Mouse (Mus musculus): ENCODE results near the gene Galr2.

The Galr2 gene

DNA sequence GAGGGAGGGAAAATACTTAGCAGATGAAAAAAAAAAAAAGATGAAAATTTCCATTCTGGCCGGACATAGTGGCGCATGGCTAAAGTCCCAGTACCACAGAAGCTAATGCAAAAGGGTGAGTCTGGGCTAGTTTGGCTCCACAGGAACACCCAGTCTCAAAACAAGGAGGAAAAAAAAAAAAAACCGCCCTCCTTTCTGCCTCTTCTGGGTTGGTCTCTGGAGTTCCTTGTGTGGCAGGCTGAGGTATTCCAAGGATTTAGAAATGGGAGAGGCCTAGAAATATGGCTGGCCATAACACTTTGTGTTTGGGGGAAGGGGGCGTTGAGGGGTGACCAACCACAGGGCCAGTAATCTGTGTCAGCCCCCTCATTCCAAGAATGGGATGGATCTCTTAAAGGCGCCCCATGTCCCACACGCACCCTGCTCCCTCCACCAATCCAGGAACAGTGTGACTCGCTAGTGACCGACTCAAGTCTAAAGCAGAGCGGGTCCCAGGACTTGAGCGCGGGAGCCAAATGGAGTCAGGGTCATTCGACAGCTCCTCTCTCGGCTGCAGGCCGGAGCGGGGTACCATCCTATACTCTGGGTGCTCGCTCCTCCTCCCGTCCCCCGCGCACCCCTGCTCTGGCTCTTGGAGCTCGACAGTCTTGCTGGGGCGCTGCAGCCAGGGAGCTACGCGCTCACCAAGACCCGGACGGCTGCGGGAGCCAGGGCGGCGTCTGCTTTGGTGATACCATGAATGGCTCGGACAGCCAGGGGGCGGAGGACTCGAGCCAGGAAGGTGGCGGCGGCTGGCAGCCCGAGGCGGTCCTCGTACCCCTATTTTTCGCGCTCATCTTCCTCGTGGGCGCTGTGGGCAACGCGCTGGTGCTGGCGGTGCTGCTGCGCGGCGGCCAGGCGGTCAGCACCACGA, at the start of gene Galr2:
TSS of gene Galr2 (plus strand) at position 189 of the 913 bp plus-strand sequence.
- DNase-seq, result peak; percentile 85

DNA sequence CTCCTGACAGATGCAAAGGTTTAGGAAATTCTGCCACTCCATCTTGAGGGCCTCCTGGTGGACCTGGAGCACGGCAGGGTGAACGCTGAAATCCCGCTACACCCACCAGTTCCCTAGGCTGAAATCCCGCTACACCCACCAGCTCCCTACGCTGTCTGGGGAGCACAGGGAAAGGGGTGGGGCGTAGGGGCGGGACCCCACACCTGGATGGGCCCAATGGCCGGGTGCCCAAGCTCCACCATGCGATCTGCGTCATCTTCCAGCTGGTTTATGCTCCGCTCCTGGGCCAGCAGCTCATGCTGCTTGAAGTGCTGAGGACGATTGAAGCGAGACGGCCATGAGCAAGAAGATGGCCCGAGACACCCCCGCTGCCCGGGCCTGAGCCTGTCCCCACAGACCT, 48.3 kb upstream of the Galr2 start:
- DNase-seq, result no peak

DNA sequence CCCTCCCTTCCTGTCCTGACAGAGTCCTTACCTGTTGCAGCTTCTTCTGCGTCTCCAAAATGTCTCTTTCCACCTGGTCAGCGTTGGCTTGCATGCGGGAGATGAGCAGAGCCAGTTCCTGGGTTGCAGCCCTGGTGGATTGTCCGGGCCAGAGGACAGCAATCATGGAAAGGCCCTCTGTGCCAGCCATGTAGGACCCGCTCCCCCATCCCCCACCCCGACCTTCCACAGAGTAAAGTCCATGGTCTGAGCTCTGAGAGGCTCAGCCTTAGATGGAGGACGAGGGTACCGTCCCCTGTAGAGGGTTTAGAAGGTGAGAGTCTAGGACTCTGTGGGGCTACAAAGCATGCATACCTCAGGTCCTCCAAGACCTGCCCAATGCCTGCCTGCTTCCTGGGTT, 45.8 kb upstream of the Galr2 start:
- no peak for DNase-seq

DNA sequence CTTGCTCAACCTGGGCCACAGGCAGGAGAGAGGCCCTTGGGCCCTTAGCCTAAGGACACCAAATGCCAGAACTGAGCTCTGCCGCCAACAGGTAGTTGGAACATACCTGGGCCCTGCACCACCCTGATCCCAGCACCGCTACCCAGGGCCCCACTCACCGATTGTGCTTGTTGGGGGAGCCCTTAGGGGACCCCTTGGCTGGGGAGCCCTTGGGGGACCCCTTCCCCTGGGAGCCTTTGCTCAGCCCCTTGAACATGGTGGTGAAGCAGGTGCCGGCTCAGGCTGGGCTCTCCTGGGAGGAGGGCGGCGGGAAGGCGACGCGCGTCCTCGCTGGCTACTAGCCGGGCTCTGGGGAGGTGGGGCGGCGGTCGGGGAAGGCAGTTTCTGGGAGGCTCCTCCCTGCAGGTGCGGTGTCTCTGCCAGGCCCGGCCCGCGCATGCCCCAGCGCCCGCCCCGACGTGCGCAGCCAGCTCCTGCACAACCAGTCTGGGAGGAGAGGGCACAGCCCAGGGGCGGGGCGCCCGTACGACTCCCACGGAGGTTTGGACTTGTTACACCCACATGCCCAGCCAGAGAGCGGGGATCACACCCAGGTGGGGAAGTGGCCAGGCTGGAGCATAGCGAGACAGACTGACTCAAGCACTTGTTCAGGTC, 42.9 kb upstream of the Galr2 start, which contains the start of gene Evpl:
TSS of gene Evpl (minus strand) at position 336 of the 654 bp plus-strand sequence.
- peak; percentile 96 for DNase-seq

DNA sequence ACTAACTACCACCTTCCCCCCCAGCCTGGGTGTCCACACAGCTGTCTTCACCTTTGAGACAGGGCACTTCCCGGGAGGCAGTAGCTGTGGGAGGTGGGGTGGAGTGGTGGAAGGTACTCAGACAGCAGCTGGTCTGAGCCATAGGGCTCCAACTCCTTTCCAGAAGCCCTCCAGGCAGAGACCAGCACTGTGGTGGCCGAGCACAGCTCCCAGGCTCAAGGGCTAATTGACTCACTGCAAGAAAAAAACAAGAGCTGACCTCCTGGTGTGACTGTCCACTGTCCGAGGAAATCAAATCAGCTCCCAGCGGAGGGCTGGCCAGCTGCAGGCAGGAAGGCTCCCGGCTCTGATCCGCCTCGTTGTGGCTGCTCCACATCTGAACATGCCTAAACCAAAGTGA, 40.9 kb upstream of the Galr2 start:
- no peak for DNase-seq

DNA sequence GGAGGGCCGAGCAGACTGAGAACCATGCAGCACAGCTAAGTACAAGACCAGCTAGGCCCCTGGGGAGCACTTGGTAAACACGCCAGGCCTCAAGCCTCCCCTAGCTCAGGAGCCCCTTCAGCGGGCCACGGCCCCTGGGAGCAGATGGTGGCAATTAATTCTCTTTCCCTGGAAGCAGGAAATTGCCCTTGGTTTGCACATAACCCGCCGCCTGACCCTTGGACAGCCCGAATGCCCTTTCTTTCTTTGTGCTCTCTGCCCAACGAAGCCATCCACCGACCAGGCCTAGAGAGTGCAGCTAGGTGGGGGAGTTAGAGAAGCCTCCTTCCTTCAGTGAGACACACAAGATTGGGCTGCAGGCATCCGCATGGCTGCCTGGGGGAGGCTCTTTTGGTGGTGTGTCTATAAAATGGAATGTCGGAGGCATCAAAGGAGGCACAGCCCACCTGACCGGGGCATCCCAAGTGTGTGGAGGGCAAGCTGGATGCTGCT, 38.9 kb upstream of the Galr2 start:
- no peak for DNase-seq

DNA sequence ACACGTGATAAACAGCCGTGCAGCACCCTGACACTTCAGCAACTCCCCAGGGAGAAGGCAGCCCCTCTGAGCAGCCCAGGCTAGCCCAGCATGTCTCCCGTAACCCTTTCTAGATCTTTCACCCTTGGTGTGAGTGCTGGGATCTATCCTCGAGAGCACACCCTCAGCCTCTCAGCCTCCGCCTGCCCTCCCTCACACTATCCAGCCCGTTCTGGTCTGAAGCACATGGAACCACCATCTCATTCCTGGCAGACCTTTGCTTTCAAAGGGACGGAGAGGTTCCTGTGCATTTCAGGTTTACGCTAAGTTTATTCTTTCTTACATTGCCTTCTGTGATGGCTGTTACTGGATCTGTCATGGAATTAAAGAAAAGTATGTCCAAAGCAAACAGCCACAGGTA, 36.2 kb upstream of the Galr2 start:
- DNase-seq, result no peak

DNA sequence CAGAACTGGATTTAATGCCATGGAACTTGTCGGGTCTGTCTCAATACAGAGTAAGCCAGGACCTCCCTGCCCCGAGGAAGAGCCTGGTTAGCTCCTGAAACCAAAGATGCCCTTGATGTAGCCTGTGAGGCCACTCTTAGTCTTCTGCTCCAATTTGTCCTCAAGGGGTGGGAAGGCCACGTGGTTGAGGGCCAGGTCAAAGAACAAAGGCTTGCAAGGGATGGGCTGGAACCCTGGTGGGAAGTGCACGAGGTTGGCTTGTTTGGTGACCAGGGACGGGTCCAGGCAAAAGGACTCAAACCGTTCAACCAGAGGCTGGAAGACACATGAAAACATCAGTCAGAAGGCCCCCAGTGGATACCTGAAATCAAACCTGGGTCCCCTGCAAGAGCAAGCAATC, 35.1 kb upstream of the Galr2 start:
- DNase-seq, result no peak

DNA sequence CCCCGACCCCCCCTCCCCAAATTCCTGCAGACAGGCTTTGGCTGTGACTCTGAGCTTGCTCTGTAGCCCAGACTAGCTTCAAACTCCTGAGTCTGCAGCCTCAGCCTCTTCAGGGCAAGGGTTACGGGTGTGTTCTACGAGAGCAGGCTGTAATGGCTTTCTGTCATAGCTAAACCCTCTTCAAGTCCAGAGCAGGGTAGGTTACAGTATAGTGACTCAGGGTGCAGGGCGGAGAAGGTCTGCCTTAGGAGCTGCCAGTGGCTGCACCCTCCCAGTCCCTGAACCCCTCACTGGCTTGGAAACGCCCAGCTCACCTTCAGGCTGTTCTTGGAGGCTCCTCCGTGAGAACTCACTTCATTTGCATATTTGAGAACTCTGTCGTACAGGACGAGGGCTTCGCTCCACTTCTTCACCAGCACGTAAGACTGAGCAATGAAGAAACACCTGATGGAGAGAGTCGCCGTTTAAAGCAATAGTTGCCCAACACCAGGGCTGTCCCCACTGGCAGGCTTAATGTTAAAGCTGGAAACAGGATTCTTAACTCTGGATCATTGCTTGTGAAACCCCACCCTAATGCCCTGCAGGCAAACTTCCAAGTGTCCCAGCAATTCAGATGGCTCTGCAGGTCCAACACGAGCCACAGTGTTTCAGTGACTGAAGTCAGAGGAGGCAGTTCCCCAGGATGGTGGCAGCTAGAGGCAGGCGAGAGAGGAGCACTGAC, 33.1 kb upstream of the Galr2 start:
- DNase-seq, result no peak

DNA sequence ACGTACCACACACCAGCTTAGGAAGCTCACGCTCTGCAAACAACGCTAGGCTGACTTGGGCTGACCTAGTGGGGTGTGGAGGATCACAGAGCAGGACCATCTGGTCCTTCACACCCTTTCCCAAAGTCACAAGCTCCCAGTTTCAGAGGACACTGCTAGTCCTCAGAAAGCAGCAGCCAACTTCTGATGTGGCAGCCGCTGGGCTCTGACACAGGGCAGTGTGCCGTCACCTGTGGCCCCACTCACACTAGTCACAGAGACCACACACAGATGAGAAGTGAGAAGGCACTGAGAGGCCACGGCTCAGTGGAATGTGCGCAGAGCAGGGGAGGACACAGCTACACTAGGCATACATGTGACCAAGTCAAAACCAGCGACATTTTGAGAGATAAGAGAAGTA, 29.8 kb upstream of the Galr2 start:
- DNase-seq, result no peak

DNA sequence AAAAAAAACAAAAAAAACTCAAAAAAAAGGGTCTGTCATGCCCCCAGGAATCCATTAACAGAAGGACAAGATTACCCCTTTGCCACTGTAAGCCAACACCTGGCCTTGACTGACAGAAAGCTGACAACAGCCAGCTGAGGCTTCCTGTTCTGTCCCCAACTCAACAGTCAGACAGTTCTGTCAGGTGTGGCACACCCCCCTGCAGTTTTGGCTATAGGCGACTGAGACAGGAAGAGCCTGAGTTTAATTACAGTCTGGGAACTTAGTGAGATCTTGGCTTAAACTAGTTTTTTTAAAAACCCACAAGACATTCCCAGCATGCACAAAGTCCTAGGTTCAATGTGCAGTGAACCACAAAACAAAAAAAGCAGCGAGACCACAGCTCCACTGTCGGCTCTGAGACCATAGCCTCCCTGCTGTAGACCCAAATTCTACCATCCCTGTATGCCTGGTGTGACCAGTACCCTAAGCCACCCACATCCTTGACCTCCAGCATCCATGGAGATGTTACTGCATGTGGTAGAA, 27.6 kb upstream of the Galr2 start:
- DNase-seq, result no peak

DNA sequence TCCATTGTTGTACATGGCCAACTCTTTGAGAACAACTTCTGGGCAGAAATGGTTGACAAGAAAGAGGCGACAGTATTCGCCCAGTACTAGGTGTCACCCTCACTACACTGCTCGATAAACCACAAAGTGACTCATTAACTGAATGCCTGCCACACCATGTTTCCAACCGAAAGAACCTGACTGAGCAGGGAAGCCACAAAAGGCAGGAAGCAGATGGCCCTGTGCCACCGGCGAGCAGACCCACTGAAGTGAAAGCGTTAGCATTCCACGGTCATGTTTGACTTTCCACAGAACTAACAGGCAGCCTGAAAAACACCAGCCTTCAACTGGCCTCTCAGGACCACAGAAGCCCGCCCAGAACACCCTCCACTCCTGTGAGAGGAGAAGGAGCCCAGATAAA, 26.1 kb upstream of the Galr2 start:
- no peak for DNase-seq

DNA sequence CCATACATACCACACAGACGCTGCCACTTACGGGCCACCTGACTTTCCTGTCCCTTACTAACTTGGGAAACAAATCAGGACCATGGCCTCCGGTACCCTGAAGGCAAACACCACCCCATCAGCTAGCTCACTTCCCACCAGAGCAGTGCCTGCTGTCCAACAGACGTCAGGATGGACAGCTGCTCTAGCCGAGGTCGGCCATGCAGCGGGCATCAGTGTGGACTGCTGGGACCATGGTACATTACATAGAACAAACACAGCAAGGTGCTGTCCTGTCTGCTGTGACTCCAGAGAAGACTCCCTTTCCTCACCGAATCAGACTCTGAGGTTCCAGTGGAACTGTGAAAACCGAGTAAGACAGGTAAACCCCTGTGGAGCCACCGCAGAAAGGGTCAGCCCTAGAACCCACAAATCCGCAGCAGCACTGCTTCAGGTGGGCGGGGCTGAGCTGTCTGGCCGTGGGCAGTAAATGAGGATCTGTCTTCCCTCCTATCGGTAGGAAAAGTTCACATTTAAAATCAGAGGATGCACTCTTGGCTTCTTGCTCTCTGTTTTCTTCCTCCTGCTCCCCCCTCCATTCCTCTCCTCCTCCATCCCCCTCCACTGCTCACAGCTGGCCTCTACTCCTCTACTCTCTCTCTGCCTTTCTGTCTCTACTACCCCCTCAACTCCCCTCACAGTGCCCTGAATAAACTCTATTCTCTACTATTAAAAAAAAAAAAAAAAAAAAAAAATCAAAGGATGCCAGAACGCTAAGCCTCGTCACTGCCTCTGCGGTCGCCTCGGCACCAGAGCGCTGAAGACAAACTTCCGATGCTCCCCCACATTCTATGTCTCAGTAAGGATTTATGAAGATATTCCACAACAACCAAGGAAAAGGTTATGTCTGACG, 25.4 kb upstream of the Galr2 start:
- DNase-seq, result no peak

DNA sequence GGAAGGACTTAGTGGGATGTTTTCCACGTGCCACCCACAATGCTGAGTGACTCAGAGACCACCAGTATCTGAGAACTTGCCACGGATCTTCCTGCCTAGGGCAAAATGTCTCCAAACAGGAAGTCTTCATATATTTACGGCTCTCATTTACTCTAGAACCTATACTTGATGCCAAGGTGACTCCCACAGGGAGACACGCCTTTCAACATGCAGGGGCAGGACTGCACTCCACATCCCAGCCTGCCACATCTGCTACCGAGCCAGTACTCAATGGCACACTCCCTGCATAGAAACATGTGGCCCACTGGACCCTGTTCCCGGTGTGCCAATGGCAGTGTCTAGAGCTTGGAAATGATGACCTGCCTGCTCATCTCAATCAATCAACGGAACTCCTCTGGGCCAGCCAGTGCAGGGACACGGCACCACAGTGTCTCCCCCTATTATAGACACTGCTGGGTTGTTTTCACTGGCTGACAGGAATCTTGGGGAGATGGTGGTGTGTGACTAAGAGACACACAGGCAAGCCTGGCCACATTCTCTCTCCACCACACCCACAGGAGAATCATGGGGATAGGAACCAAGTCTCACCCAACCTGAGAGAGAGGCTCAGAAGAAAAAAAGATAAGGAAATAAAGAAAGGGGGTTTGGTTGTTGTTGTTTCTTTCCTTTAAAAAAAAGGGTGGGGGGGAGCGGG, 24.6 kb upstream of the Galr2 start:
- no peak for DNase-seq

DNA sequence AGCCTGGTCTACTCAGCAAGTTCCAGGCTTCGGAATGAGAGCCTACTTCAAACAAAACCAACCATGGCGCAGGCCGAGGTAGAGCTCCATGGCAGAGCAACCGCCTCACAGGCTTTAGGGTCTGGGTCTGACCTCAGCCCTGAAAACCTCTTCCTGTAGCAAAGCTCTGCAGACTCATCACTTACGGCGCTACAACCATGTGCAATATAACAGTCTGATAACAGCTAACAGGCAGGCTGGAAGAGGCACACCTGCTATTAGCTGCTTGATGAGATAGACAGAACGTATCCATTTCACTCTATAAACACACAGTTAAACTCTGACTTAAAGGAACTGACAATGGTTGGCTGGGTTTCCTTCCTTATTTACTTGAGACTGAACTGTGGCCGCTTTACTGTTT, 21.3 kb upstream of the Galr2 start:
- no peak for DNase-seq

DNA sequence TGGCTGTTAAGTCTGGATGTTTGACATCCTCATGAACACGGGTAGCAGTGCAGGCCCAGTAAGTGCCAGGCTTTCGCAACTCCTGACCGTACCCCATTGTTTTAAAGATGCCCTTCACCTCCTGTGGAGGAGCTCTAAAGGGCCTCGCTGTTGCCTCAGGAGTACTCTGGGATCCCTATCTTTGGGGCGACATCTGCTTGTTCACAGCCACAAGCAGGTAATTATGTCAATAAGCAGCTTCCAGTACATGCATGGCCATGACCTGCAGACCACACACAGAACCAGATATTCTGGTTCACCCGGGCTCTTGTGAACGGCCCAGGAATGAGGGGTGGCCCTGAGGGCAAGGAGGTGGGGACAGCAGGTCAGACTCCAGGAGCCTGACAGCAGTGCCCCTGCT, 20.5 kb upstream of the Galr2 start:
- no peak for DNase-seq

DNA sequence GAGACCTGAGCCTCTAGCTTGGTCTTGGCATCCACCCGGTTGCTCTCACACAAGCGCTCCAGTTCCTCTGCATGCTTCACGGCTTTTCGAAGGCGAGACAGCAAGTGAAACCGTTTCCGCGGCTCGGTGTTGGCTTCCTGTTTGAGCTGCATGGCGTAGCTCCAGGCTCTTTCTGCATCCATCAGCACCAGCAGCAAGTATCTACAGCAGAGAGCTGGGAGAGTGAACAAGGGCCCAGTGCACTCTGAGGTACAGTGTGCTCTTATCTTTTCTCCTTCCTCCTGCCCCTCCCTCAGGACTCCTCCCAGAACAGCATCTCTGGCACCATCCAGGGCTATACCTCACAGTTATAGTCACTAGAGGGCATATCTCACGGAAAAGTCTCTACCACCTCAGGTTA, 15.4 kb upstream of the Galr2 start:
- DNase-seq, result no peak

DNA sequence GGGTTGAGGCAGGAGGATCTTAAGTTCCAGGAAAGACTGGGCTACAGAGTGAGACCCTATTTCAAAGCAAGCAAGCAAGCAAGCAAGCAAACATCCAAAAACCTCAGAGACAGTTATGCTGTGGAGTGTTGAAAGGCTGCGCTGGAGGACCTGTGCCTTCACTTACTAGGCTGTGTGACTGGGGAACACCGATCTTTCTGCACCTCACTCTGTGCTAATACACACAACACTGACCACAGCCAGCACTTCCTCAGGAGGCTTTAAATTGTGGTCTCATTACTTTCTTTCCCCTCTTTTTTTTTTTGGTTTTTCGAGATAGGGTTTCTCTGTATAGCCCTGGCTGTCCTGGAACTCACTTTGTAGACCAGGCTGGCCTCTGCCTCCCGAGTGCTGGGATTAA, 14.9 kb upstream of the Galr2 start:
- no peak for DNase-seq

DNA sequence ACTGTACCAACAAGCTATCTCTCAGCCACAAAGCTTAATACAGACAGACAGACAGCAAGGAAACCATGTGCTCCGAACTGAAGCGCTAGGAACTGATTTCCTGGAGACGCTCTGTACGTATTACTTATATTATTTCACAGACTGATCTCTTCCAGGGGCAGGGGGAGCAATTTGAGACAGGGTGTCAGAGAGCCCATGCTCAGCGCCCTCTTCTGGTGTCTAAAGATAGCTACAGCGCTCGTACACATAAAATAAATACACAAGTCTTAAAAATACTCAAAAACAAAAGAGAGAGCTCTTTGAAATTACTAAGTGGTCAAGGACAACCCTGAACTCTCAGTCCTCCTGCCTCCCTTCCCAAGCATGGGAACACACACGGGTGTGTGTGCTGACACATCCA, 13.1 kb upstream of the Galr2 start:
- no peak for DNase-seq

DNA sequence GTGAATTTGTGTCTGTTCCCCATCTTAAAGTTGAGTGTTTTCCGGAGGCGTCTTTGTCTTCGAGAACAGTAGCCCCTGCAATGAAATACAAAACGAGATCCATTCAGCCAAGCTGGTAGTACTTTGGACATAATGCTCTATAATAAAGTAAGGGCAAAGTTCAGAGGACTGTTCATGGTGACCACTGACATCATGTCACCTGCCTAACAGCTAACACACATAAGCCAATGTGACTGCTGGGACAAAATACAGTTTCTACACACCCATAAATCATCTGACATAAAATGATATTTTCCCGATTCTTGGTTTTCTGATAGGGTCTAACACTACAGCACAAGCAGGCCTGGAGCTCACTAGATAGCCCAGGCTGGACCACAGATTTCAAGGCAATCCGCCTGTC, 12.4 kb upstream of the Galr2 start:
- no peak for DNase-seq

DNA sequence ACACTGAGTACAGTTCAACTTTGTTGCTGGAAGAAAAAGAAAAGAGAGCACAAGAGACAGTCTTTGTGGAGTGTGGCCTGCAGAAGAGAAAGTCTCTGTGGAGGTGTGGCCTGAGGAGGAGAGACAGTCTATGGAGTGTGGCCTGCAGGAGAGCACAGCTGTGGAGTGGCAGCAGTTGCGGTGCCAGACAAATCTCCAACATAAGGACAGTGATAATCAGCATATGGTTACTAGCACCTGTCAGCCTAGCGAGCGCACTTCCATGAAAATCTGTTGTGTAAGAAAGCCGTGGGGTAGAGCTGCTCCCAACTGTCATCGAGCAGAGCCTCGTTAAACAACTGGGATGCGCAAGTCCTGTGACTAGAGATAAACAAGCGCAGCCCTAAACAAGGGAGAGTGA, 11.2 kb upstream of the Galr2 start:
- no peak for DNase-seq
